30 mouse cellular contexts compared by ENCODE assay signal in the genomic region with DNA sequence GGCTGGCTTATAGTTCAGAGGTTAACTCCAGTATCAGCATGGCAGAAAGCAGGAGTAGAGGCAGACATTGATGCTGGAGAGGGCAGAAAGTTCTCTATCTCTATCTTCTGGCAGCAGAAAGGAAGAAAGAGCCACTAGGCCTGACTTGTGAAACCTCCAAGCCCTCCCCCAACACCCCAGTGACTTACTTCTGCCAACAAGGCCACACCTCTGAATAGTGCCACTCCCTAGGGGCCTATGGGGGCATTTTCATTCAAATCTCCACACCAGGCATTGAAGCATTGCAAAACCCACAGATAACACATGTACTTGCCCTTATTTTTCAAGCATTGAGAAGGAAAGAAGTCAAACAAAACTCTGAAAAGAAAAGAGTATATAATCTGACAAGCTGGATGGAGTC.
DNase-seq lines count a peak whose midpoint lies in the region; ATAC-seq and TF ChIP-seq lines count a peak whose summit lies in the region.
"Had no signal": no experiment of that assay in that cellular context is flagged by ENCODE, and none has a peak within 500 bp of the region (broad histone marks: within the 10 kb centered on the region; RNA-seq: fewer than 3 reads in every experiment).

No protein-coding gene starts in this region.

- H3K4me1 ChIP-seq in limb, embryonic 10.5 days, result no peaks in the 10 kb centered on the region
- H3K4me1 ChIP-seq in stomach, postnatal 0 days (replicated peaks; ENCODE audit: control insufficient read depth, insufficient read depth), result no peaks in the 10 kb centered on the region
- H3K4me1 ChIP-seq: forebrain, embryonic 13.5 days; heart, embryonic 10.5 days; heart, embryonic 15.5 days; limb, embryonic 15.5 days; midbrain, embryonic 15.5 days; neural tube, embryonic 15.5 days had no signal

- peak; percentile 77; the same call in 1 of the 2 replicates for ATAC-seq in stomach, postnatal 0 days (ENCODE audit: low FRiP score, low TSS enrichment)
- ATAC-seq in inflammation-experienced regulatory T-cells, adult 6 months, result no peak
- ATAC-seq: forebrain, embryonic 13.5 days; hindbrain, postnatal 0 days; midbrain, embryonic 15.5 days; Patski had no signal

- TF ChIP-seq CTCF in stomach, postnatal 0 days (IDR thresholded peaks at IDR 0.05; ENCODE audit: low read depth), result no peak

- peak; percentile 65 for DNase-seq in adrenal gland, postnatal 10 days
- DNase-seq in adrenal gland, adult 2 months, result no peak
- DNase-seq in R1 (ENCODE audit: low read depth, low spot score), result peak; percentile 12
- peak; percentile 16 for DNase-seq in limb, embryonic 10.5 days (ENCODE audit: low spot score)
- peak; percentile 55 for DNase-seq in stomach, postnatal 0 days (ENCODE audit: low spot score)
- DNase-seq in gastrocnemius, postnatal 36 days, result no peak
- DNase-seq: cerebellum, adult 11 months; cerebellum, adult 9-10 months; cerebellum, postnatal 36 days; gastrocnemius, postnatal 10 days; kidney, adult 18-20 months; kidney, postnatal 36 days; left cerebral cortex, postnatal 4 days; lung, embryonic 14.5 days; lung, postnatal 14 days; right cerebral cortex, postnatal 25 days; spleen, adult 18-20 months; thymus, postnatal 14 days had no signal

- no peaks in the 10 kb centered on the region for H3K9me3 ChIP-seq in limb, embryonic 10.5 days (replicated peaks)
- no peaks in the 10 kb centered on the region for H3K9me3 ChIP-seq in stomach, postnatal 0 days (ENCODE audit: control insufficient read depth, low read length)
- H3K9me3 ChIP-seq: forebrain, embryonic 13.5 days; heart, embryonic 10.5 days; heart, embryonic 15.5 days; hindbrain, embryonic 12.5 days; limb, embryonic 15.5 days; midbrain, embryonic 15.5 days; neural tube, embryonic 15.5 days had no signal

- H3K36me3 ChIP-seq in limb, embryonic 10.5 days, result no peaks in the 10 kb centered on the region
- H3K36me3 ChIP-seq in stomach, postnatal 0 days (ENCODE audit: control insufficient read depth, insufficient read depth, low read length), result no peaks in the 10 kb centered on the region
- H3K36me3 ChIP-seq: heart, embryonic 10.5 days; heart, embryonic 15.5 days; hindbrain, embryonic 12.5 days; limb, embryonic 15.5 days; midbrain, embryonic 15.5 days; neural tube, embryonic 15.5 days had no signal

- no peak overlapping the region for H3K9ac ChIP-seq in stomach, postnatal 0 days (ENCODE audit: low read length)
- H3K9ac ChIP-seq: forebrain, embryonic 13.5 days; heart, embryonic 15.5 days; hindbrain, embryonic 12.5 days; limb, embryonic 15.5 days; liver, embryonic 14.5 days; lung, embryonic 14.5 days; midbrain, embryonic 15.5 days; neural tube, embryonic 15.5 days had no signal

- no peak overlapping the region for H3K4me3 ChIP-seq in limb, embryonic 10.5 days
- no peak overlapping the region for H3K4me3 ChIP-seq in stomach, postnatal 0 days (ENCODE audit: low read depth, low read length)
- H3K4me3 ChIP-seq: forebrain, embryonic 13.5 days; heart, embryonic 10.5 days; heart, embryonic 15.5 days; hindbrain, embryonic 12.5 days; layer of hippocampus, adult 2 months; limb, embryonic 15.5 days; midbrain, embryonic 15.5 days; neural tube, embryonic 15.5 days had no signal

- intact Hi-C loops in gastrocnemius, postnatal 36 days (cut with DNase I), result no loop called here

- H3K27me3 ChIP-seq in limb, embryonic 10.5 days (ENCODE audit: low read depth, poor library complexity, severe bottlenecking), result no peaks in the 10 kb centered on the region
- H3K27me3 ChIP-seq in stomach, postnatal 0 days (ENCODE audit: control insufficient read depth, insufficient read depth, low read length), result no peaks in the 10 kb centered on the region
- H3K27me3 ChIP-seq: forebrain, embryonic 13.5 days; heart, embryonic 15.5 days; hindbrain, embryonic 12.5 days; limb, embryonic 15.5 days; midbrain, embryonic 15.5 days; neural tube, embryonic 15.5 days; Patski had no signal

- H3K27ac ChIP-seq in limb, embryonic 10.5 days, result no peak overlapping the region
- H3K27ac ChIP-seq in stomach, postnatal 0 days (replicated peaks), result no peak overlapping the region
- H3K27ac ChIP-seq: forebrain, embryonic 13.5 days; heart, embryonic 10.5 days; heart, embryonic 15.5 days; hindbrain, embryonic 12.5 days; hindbrain, postnatal 0 days; layer of hippocampus, adult 2 months; limb, embryonic 15.5 days; liver, embryonic 14.5 days; midbrain, embryonic 15.5 days; neural tube, embryonic 15.5 days had no signal

- H3K4me2 ChIP-seq in stomach, postnatal 0 days (replicated peaks; ENCODE audit: low read depth), result no peak overlapping the region
- H3K4me2 ChIP-seq: forebrain, embryonic 13.5 days; heart, embryonic 15.5 days; hindbrain, embryonic 12.5 days; limb, embryonic 15.5 days; lung, embryonic 14.5 days; midbrain, embryonic 15.5 days; neural tube, embryonic 15.5 days had no signal

- no peak for TF ChIP-seq EP300 in stomach, postnatal 0 days (optimal IDR thresholded peaks at IDR 0.05)

Comparison
In these comparisons a context has a peak if more than half of its experiments do, and no peak if none do; other contexts are left out.
1. DNase-seq: peak in adrenal gland, postnatal 10 days (single experiment), R1 (single experiment), limb, embryonic 10.5 days (single experiment) and stomach, postnatal 0 days (single experiment); none in adrenal gland, adult 2 months (single experiment) and gastrocnemius, postnatal 36 days (0 of 2).